Mouse (Mus musculus): ENCODE measurements around the gene Sh3bgrl2. TPM values are rescaled to one million over a fixed set of nuclear protein-coding genes. Genes with fewer than 3 reads are reported as not detected.

The Sh3bgrl2 gene
- polyA plus RNA-seq, 1 experiment from 2014 or later, result 16.8 TPM

DNA sequence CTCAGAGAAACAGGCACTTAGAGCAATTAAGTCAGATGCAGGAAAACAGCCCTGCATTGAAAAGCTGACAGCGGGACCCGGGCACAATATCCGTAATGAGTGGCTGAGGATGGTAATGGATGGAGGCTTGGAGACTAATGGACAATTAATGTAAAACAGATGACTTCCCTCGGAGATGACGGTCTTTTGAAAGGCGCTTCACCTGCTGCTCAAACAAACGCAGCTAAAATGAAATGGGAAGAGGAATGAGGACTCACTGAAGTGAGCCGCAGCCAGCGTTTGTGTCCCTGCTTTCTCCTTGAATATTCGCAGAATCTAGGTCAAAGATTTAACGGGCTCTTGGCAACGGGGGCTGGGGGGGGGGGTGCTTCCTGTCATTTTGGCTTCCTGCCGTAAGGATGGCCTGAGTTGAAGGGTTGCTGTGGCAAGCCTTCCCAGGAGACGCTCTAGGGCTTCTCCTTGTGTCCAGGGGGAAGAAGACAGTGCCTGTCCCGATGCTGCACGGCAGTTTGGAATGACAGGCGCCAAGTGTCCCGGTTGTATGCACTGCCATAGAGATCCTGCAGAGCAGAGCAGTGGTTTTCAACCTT, 138.5 kb downstream of the Sh3bgrl2 start:
- Histone ChIP-seq H3K9me3 (ENCODE audit: control insufficient read depth, low read length) (no peaks in the 10 kb centered on the region), H3K4me3 (ENCODE audit: low read depth, low read length) (peak overlapping the region; percentile 22), H3K27ac (replicated peaks; ENCODE audit: low read depth, low read length) (no peak overlapping the region), H3K27me3 (replicated peaks; ENCODE audit: control insufficient read depth, insufficient read depth, low read length) (no peaks in the 10 kb centered on the region; the same call in 1 of the 2 replicates), H3K4me1 (ENCODE audit: control insufficient read depth, insufficient read depth, low read length) (peaks cover 8% of the 10 kb centered on the region; the same call in 1 of the 2 replicates), H3K9ac (ENCODE audit: low read depth, low read length) (no peak overlapping the region), H3K4me2 (ENCODE audit: low read depth, low read length) (peak overlapping the region; percentile 44), H3K36me3 (ENCODE audit: control insufficient read depth, insufficient read depth, low read length) (no peaks in the 10 kb centered on the region)
- DNase-seq (ENCODE audit: low spot score) (peak; percentile 71), ATAC-seq (ENCODE audit: low read depth) (peak; percentile 69; the same call in 1 of the 2 replicates)
- 7% methylated on average over 18 of the region's 18 CpGs for WGBS

DNA sequence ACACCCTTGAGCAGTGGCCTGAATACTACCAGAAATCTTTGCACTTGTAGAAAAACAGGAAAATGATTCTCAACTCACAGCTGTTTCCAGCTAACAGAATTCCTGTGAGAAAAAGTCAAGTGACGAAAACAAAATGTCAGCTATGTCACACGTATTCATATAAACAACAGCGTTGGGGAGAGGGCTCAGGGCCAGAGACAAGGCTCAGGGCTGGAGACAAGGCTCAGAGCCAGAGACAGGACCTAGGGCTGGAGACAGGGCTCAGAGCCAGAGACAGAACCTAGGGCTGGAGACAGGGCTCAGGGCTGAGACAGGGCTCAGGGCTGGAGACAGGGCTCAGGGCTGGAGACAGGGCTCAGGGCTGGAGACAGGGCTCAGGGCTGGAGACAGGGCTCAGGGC, 139.8 kb downstream of the Sh3bgrl2 start:
- Histone ChIP-seq H3K4me2 (ENCODE audit: low read depth, low read length) (no peak overlapping the region), H3K4me3 (ENCODE audit: low read depth, low read length) (no peak overlapping the region), H3K27ac (replicated peaks; ENCODE audit: low read depth, low read length) (no peak overlapping the region), H3K36me3 (ENCODE audit: control insufficient read depth, insufficient read depth, low read length) (no peaks in the 10 kb centered on the region), H3K4me1 (ENCODE audit: control insufficient read depth, insufficient read depth, low read length) (peaks cover 8% of the 10 kb centered on the region; the same call in 1 of the 2 replicates), H3K27me3 (replicated peaks; ENCODE audit: control insufficient read depth, insufficient read depth, low read length) (no peaks in the 10 kb centered on the region; the same call in 1 of the 2 replicates), H3K9me3 (ENCODE audit: control insufficient read depth, low read length) (no peaks in the 10 kb centered on the region), H3K9ac (ENCODE audit: low read depth, low read length) (no peak overlapping the region)
- ATAC-seq (ENCODE audit: low read depth), result no peak
- DNase-seq (ENCODE audit: low spot score), result peak; percentile 36
- WGBS, result 39% methylated on average over 3 of the region's 3 CpGs

Other genes starting within 250 kb of the Sh3bgrl2 start
- 19.5 and 20.3 TPM in 2 replicates for gene Lca5, start 107.2 kb upstream of the Sh3bgrl2 start, polyA plus RNA-seq (2014; fragmentation: Nextera tagmentation; extraction: Ambion mirVana)

All from embryonic facial prominence, embryonic 14.5 days (tissue).